Mouse (Mus musculus) kidney, adult 2 months (tissue): ENCODE results near the gene Trmt1.

ENCODE experiments used
- CTCF ChIP-seq: fragments of 200-500 bp; conservative IDR thresholded peaks from 2 replicates; pipeline ENCODE4 v1.5.1; 2011; ENCODE audit warnings: low read depth, mild to moderate bottlenecking, control low read depth, low read length, moderate library complexity, mixed read lengths; ENCODE audit not compliant: insufficient read depth, insufficient read length
- POLR2A ChIP-seq: fragments of 200-500 bp; IDR thresholded peaks from one replicate; pipeline ENCODE4 v1.6.1; 2011; ENCODE audit warnings: low read depth, low read length, control low read depth

DNA sequence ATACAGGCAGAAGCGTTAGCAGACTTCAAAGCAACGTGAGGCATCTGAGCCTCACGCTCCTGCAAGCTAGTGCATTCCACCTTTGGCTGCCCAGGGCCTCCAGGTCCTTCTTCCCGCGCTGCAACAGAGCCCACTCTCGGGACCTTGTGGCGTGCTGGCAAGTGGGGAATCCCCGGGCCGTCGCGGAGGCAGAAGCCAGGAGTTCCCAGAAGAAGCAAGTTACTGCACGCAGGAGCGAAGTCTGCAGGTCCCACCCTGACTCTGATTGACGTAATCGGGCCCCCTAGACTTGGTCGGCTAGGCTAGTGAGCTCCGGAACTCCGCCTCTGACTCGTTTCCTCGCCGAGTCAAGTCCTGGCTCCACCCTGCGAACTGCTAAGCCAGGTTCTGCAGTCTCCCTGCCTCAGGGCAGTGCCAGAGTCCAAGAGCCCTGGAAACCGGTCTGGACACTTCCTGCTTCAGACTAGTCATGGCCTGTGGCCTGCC is 29.4 kb upstream of the Trmt1 start:
- TF ChIP-seq CTCF (no peak), POLR2A (peak; percentile 56)
